Mouse (Mus musculus) stomach, embryonic 16.5 days (tissue): Measurements from ENCODE around the gene Pzp. TPM values are rescaled to one million over a fixed set of nuclear protein-coding genes. Genes with fewer than 3 reads are reported as not detected.

Experiments used
- ATAC-seq: fragments of 200-750 bp; cut with Nextera tagmentation; 2 replicates; pipeline ENCODE4 v1.8.0; 2017; ENCODE audit warnings: moderate number of reproducible peaks, moderate TSS enrichment; ENCODE audit not compliant: insufficient read depth, low FRiP score
- H3K27ac ChIP-seq: fragments of 300-500 bp; sonication (generic); 2 replicates; pipeline ENCODE4 v1.5.1; 2014; ENCODE audit warnings: low read length
- H3K27me3 ChIP-seq: fragments of 300-500 bp; sonication (generic); 2 replicates; pipeline ENCODE4 v1.6.1; 2014; ENCODE audit warnings: low read length, control low read depth, mixed read lengths; ENCODE audit not compliant: control insufficient read depth, insufficient read depth
- H3K36me3 ChIP-seq: fragments of 300-500 bp; sonication (generic); 2 replicates; pipeline ENCODE4 v1.6.1; 2014; ENCODE audit warnings: low read length; ENCODE audit not compliant: control insufficient read depth, insufficient read depth
- H3K4me1 ChIP-seq: fragments of 300-500 bp; sonication (generic); 2 replicates; pipeline ENCODE4 v1.6.1; 2014; ENCODE audit warnings: low read length, control low read depth, mixed read lengths; ENCODE audit not compliant: control insufficient read depth, insufficient read depth
- H3K4me2 ChIP-seq: fragments of 300-500 bp; sonication (generic); 2 replicates; pipeline ENCODE4 v1.6.1; 2014; ENCODE audit warnings: low read depth, low read length, mixed read lengths
- H3K4me3 ChIP-seq: fragments of 300-500 bp; sonication (generic); replicated peaks from 2 replicates; pipeline ENCODE4 v1.5.1; 2014; ENCODE audit warnings: mild to moderate bottlenecking, low read length
- H3K9ac ChIP-seq: fragments of 300-500 bp; sonication (generic); 2 replicates; pipeline ENCODE4 v1.6.1; 2014; ENCODE audit warnings: low read length
- H3K9me3 ChIP-seq: fragments of 300-500 bp; sonication (generic); replicated peaks from 2 replicates; pipeline ENCODE4 v1.6.1; 2016; ENCODE audit warnings: low read length, control low read depth; ENCODE audit not compliant: control insufficient read depth
- WGBS: fragments of 180-500 bp; shearing (Covaris S2); extraction: QIAGEN DNeasy Blood & Tissue Kit; methylation state at CpG from one replicate; pipeline ENCODE4 v1.1.7; 2014; 5-methylcytosine and 5-hydroxymethylcytosine counted together
- polyA plus RNA-seq: library from polyadenylated mRNA; unstranded; fragments of >200 nt; fragmentation: Nextera tagmentation; extraction: Ambion mirVana; gene quantifications from 2 replicates; pipeline ENCODE4 v1.2.1, GENCODE M21; 2015

The Pzp gene
- polyA plus RNA-seq, 1 experiment from 2014 or later: 15.0 TPM

DNA sequence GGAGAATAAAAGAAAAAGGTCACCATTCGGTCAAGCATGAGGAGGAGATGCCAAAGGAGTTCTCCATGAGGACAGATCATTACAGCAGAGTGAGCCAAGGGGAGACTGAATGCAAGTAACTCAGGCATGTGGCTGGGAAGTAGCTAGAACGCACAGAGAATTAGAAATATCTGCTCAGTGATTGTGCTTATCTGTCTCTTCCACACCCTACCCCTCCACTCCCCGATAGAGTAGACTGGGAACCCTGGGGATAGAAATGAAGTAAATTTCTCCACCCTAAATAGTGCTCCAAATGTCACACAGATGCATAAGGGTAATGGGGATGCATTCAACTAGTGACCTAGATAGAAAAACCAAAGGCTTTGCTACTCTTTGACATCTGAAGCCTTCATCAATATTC is 60.0 kb downstream of the Pzp start:
- no peaks in the 10 kb centered on the region for H3K9me3 ChIP-seq
- no peak overlapping the region for H3K4me3 ChIP-seq
- ATAC-seq: no peak
- H3K9ac ChIP-seq: no peak overlapping the region
- H3K4me1 ChIP-seq: no peaks in the 10 kb centered on the region
- H3K27ac ChIP-seq: no peak overlapping the region
- no peak overlapping the region for H3K4me2 ChIP-seq
- WGBS: 62% methylated on average over 3 of the region's 3 CpGs
- H3K27me3 ChIP-seq: no peaks in the 10 kb centered on the region
- H3K36me3 ChIP-seq: no peaks in the 10 kb centered on the region

DNA sequence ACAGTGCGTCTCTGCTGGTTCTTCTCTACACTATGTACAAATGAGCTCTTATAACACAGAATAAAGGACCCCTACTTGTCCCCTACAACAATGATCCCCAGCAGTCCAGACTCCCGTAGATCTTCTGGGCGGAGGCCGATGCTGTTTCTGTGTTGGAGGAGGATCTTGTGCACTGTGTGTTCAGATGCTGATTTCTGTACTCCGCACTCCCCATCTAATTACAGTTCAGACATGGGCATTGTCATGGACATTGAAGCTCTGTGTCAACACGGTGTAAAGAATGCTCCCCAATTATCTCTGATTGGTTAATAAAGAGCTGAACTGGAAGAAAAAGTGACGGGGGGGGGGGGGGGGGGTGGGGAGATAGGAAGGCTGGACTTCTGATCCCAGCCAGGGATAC is 60.5 kb downstream of the Pzp start:
- 48% methylated on average over 7 of the region's 7 CpGs for WGBS
- H3K27ac ChIP-seq: no peak overlapping the region
- no peak overlapping the region for H3K9ac ChIP-seq
- no peaks in the 10 kb centered on the region for H3K36me3 ChIP-seq
- no peaks in the 10 kb centered on the region for H3K27me3 ChIP-seq
- H3K4me1 ChIP-seq: no peaks in the 10 kb centered on the region
- ATAC-seq: no peak
- H3K4me2 ChIP-seq: no peak overlapping the region
- no peak overlapping the region for H3K4me3 ChIP-seq
- H3K9me3 ChIP-seq: no peaks in the 10 kb centered on the region

DNA sequence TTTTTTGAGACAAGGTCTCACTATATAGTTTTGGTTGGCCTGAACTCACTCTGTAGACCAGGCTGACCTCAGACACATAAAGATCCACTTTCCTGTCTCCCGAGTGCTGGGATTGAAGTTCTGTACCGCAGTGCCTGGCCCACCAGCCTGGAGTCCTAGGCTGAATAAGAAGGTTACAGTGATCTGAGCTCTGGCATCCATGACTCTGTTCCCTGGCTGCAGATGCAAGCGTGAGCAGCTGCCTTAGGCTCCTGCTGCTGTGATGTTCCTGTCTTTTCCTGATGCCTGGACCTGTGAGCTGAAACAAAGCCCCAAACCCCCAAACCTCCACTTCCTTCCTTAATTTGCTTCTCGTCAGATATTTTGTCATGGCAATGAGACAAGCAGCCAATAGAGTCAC is 61.5 kb downstream of the Pzp start:
- H3K9me3 ChIP-seq: no peaks in the 10 kb centered on the region
- no peak overlapping the region for H3K27ac ChIP-seq
- no peaks in the 10 kb centered on the region for H3K36me3 ChIP-seq
- H3K27me3 ChIP-seq: no peaks in the 10 kb centered on the region
- no peak overlapping the region for H3K4me2 ChIP-seq
- H3K4me3 ChIP-seq: no peak overlapping the region
- ATAC-seq: no peak
- H3K9ac ChIP-seq: no peak overlapping the region
- WGBS: 80% methylated on average over 4 of the region's 4 CpGs
- no peaks in the 10 kb centered on the region for H3K4me1 ChIP-seq

DNA sequence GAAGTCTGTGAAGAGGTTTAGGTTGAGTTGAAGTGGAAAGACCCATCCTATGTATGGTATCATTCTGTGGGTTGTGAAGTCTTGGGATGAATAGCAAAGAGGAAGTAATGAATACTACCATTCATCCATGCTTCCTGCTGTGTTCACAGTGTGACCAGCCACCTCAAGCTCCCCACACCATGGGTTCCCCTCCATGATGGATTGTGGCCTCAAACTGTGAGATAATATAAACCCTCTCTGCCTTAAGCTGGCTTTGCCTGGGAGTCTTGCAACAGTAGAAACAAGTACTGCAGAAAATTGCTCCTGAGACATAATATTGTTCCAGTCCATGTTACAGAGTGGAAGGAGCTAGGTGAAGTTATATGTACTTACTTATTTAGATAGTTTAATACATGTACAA is 64.9 kb downstream of the Pzp start:
- H3K9ac ChIP-seq: no peak overlapping the region
- no peaks in the 10 kb centered on the region for H3K4me1 ChIP-seq
- no peak for ATAC-seq
- no peaks in the 10 kb centered on the region for H3K27me3 ChIP-seq
- H3K4me2 ChIP-seq: no peak overlapping the region
- H3K27ac ChIP-seq: no peak overlapping the region
- no peaks in the 10 kb centered on the region for H3K36me3 ChIP-seq
- H3K4me3 ChIP-seq: no peak overlapping the region
- H3K9me3 ChIP-seq: no peaks in the 10 kb centered on the region

DNA sequence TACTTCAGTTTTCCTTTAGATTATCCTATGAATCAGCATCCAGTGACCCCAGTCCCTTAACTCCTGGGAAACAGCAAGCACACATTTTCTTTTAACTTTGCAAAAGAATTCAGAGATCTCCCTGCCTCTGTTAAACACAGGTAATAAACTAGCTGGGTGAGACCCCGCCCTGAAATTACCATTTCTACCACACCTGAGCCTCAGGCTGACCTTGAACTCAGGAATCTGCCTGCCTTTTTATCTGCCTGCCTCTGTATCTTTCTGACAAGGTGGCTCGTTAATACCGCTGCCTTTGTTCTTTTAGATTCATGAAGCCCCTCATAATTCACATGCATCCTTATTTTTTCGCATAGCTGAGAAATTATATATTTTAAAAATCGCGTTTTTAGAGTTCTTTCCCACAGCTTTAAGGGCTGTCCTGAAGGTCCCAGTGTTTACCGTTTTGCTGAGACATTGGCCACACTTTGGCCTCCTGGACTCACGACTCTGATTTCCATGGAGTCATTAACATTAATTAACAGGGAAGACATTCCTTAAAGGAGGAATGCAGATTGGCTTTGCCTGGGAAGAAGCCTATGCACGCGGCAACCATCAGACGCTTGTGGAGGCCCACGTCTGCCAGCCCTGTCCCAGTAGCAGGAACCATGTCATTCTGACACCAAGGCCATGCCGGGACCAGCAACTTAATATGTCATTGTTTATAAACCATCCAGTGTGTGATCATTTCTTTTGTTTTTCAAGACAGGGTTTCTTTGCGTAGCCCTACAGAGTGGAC is 65.6 kb downstream of the Pzp start:
- WGBS: 79% methylated on average over 14 of the region's 14 CpGs
- Histone ChIP-seq H3K27me3 (no peaks in the 10 kb centered on the region), H3K4me3 (no peak overlapping the region), H3K27ac (no peak overlapping the region), H3K9ac (no peak overlapping the region), H3K4me1 (no peaks in the 10 kb centered on the region), H3K4me2 (no peak overlapping the region), H3K9me3 (no peaks in the 10 kb centered on the region), H3K36me3 (no peaks in the 10 kb centered on the region)
- no peak for ATAC-seq

DNA sequence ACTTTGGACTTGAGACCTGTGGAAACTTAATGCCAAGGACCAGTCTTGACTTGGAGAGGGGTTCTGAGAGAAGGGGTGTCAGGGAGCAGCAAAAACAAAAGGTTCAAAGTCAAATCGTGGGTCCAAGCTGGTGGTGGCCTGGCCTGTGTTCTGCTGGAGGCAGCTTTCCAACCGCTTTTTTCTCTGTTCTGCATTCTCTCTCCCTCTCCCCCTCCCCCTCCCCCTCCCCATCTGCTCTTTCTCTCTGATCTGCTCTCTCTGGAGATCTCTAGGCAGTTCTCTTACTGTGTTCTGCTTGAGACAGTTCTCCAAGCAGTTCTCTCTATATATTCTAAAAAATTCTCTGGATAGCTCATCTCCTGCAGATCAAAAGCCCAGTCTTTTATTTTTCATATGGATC is 66.2 kb downstream of the Pzp start:
- no peak for ATAC-seq
- Histone ChIP-seq H3K36me3 (no peaks in the 10 kb centered on the region), H3K9ac (no peak overlapping the region), H3K27ac (no peak overlapping the region), H3K9me3 (no peaks in the 10 kb centered on the region), H3K4me3 (no peak overlapping the region), H3K4me2 (no peak overlapping the region), H3K27me3 (no peaks in the 10 kb centered on the region), H3K4me1 (no peaks in the 10 kb centered on the region)
- 45% methylated on average over 2 of the region's 2 CpGs for WGBS

DNA sequence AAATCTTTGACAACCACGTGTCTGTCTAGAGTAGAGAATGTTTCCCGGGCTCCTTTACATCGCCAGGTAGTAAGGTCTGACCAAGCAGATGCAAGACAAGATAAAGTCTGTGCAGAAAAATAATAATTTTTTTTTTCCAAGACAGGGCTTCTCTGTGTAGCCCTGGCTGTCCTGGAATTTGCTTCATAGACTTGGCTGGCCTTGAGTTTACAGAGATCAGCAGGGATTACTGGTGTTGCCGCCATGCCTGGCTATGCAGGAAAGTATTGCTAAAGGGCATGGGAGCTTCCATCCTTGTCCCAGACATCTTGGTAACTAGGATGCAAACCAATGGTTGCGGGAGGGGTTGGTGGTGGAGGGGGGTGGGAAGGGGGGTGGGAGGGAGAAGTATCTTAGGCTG is 69.3 kb downstream of the Pzp start:
- Histone ChIP-seq H3K36me3 (no peaks in the 10 kb centered on the region), H3K4me3 (no peak overlapping the region), H3K27me3 (no peaks in the 10 kb centered on the region), H3K27ac (no peak overlapping the region), H3K9me3 (no peaks in the 10 kb centered on the region), H3K9ac (no peak overlapping the region), H3K4me2 (no peak overlapping the region), H3K4me1 (no peaks in the 10 kb centered on the region)
- 80% methylated on average over 5 of the region's 5 CpGs for WGBS
- ATAC-seq: no peak

DNA sequence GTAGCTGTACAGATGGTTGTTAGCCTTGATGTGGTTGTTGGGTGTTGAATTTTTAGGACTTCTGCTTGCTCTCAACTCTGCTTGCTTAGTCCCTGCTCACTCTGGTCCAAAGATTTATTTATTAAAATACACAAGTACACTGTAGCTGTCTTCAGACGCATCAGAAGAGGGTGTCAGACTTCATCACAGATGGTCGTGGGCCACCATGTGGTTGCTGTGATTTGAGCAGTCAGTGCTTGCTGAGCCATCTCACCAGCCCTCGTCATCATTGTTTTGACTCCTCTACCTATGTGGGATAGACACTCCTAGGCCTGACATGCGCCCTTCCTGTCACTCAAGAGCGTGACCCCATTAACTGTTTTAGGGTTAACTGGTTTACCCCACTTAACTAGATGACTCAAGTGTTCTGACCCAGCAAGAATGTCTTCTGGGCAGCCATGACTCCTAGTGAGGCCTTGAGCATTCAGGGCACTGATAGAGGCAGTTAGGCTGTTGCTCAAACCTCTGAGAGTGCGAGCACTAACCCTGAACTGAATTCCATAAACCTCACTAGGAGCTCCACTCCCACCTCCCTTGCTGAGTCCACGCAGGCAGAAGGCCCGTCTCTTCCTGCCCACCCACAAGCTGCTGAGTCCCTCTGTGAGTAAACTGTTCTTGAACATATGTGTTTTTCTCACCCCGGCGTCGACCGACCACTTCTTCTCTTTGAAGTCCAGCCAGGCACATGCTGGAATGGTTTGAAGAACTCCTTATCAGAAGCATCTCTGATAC is 70.5 kb downstream of the Pzp start:
- H3K4me2 ChIP-seq: no peak overlapping the region
- H3K36me3 ChIP-seq: no peaks in the 10 kb centered on the region
- no peak overlapping the region for H3K27ac ChIP-seq
- no peak for ATAC-seq
- no peaks in the 10 kb centered on the region for H3K4me1 ChIP-seq
- no peaks in the 10 kb centered on the region for H3K27me3 ChIP-seq
- H3K9me3 ChIP-seq: no peaks in the 10 kb centered on the region
- H3K4me3 ChIP-seq: no peak overlapping the region
- WGBS: 61% methylated on average over 12 of the region's 12 CpGs
- no peak overlapping the region for H3K9ac ChIP-seq

DNA sequence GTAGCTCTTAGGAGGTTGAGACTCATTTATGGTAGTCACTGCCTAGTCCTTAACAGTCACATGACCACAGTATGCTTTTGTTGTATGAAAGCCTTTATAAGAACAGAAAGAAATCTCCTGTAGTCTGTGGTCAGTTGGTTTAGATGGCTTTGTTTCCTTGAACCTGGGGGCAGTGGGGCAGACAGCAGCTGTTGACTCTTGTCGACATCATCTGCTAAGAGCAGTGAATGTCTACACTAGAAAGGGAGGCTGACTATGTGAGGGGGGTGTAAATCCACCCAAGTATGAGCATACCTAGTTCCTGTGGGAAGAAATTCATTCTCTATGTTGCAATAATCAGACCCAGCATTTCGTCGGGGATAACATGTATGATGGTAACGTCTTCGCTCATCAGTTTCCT is 79.5 kb downstream of the Pzp start:
- ATAC-seq: no peak
- Histone ChIP-seq H3K27ac (no peak overlapping the region), H3K9me3 (no peaks in the 10 kb centered on the region), H3K4me3 (no peak overlapping the region), H3K9ac (no peak overlapping the region), H3K4me2 (no peak overlapping the region), H3K36me3 (no peaks in the 10 kb centered on the region), H3K4me1 (peaks cover 3% of the 10 kb centered on the region; the same call in 1 of the 2 replicates), H3K27me3 (no peaks in the 10 kb centered on the region)
- WGBS: 93% methylated on average over 5 of the region's 5 CpGs
